Mouse (Mus musculus): Measurements from ENCODE around the gene Trpc7. TPM values are rescaled to one million over a fixed set of nuclear protein-coding genes. Genes with fewer than 3 reads are reported as not detected.

Trpc7 gene
- polyA plus RNA-seq, 1 experiment from 2014 or later = not detected

- WGBS = 60% methylated on average over 13 of the region's 13 CpGs
- no peak for ATAC-seq (replicated peaks; ENCODE audit: low FRiP score)
Measured at GRCm38 (mm10) chr13:56780746-56781469, 114.9 kb downstream of the Trpc7 start.

DNA sequence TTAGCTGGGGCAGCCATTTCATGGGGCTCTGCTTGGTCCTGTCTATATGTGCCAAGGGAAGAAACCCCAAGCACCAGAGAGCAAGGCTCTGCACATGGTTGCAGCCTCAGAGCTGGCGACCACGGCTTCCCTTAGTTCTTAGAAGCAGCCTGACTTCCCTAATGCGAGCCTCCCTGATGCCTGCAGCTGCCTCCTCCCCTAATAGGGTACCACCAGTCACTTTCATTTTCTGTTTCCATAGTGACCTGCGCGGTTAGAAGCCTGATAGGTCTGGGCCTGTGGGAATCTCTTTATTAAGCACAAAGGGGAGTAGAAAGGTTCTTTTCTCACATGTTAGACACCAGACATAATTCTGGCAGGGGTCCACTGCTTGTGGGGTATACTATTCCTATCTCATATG, 121.5 kb downstream of the Trpc7 start:
- H3K9me3 ChIP-seq (ENCODE audit: control insufficient read depth, low read length) = no peaks in the 10 kb centered on the region
- ATAC-seq (replicated peaks; ENCODE audit: low FRiP score) (no peak), DNase-seq (ENCODE audit: low spot score) (no peak)
- no peak overlapping the region for H3K9ac ChIP-seq (ENCODE audit: low read depth, low read length)
- no peak overlapping the region for H3K27ac ChIP-seq (ENCODE audit: low read depth, low read length)
- WGBS = 38% methylated on average over 5 of the region's 5 CpGs
- no peak overlapping the region for H3K4me2 ChIP-seq
- H3K4me1 ChIP-seq (replicated peaks; ENCODE audit: control insufficient read depth, insufficient read depth, low read length) = no peaks in the 10 kb centered on the region
- no peaks in the 10 kb centered on the region for H3K27me3 ChIP-seq (replicated peaks; ENCODE audit: control insufficient read depth, insufficient read depth, low read length)
- no peak overlapping the region for H3K4me3 ChIP-seq (ENCODE audit: low read depth, low read length)
- no peaks in the 10 kb centered on the region for H3K36me3 ChIP-seq (ENCODE audit: control insufficient read depth, insufficient read depth, low read length)

More at GRCm38 (mm10) chr13:56780746-56781469, 114.9 kb downstream of the Trpc7 start:
- Histone ChIP-seq H3K27me3 (replicated peaks; ENCODE audit: control insufficient read depth, insufficient read depth, low read length) (no peaks in the 10 kb centered on the region), H3K4me2 (no peak overlapping the region), H3K9me3 (ENCODE audit: control insufficient read depth, low read length) (no peaks in the 10 kb centered on the region), H3K4me3 (ENCODE audit: low read depth, low read length) (no peak overlapping the region), H3K9ac (ENCODE audit: low read depth, low read length) (no peak overlapping the region), H3K4me1 (replicated peaks; ENCODE audit: control insufficient read depth, insufficient read depth, low read length) (no peaks in the 10 kb centered on the region), H3K36me3 (ENCODE audit: control insufficient read depth, insufficient read depth, low read length) (no peaks in the 10 kb centered on the region), H3K27ac (ENCODE audit: low read depth, low read length) (no peak overlapping the region)
- no peak for DNase-seq (ENCODE audit: low spot score)

DNA sequence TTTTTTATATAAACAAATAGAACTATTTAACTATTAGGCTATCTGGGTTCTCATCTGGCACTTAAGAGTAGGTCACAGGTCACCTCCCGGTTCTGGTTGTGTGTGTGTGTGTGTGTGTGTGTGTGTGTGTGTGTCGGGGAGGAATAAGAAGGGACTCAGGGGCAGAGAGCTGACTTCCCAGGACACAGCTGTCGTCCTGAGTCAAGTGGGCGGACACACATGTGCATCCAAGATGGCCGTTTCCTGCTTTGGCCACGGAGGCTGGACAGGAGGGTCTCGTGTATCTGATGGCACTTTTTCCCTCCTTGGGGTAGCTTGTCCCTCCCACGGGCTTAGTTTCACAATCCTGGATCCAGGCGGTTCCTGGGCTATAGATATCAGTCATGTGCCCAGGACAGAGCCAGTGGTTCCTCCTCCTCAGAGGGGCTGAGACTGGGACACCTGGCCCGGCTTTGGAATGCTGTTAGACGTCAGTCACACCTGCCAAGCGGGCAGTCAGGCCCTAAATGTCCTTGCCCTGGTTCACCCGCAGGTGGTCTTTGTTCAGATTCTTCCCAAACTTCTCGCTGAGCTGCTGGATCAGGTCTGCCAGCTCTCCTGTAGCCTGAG, 122.4 kb downstream of the Trpc7 start:
- Histone ChIP-seq H3K27me3 (replicated peaks; ENCODE audit: control insufficient read depth, insufficient read depth, low read length) (no peaks in the 10 kb centered on the region), H3K9ac (ENCODE audit: low read depth, low read length) (no peak overlapping the region), H3K4me2 (no peak overlapping the region), H3K27ac (ENCODE audit: low read depth, low read length) (no peak overlapping the region), H3K4me3 (ENCODE audit: low read depth, low read length) (no peak overlapping the region), H3K9me3 (ENCODE audit: control insufficient read depth, low read length) (no peaks in the 10 kb centered on the region), H3K36me3 (ENCODE audit: control insufficient read depth, insufficient read depth, low read length) (no peaks in the 10 kb centered on the region), H3K4me1 (replicated peaks; ENCODE audit: control insufficient read depth, insufficient read depth, low read length) (no peaks in the 10 kb centered on the region)
- 49% methylated on average over 14 of the region's 14 CpGs for WGBS
- DNase-seq (ENCODE audit: low spot score) (no peak), ATAC-seq (replicated peaks; ENCODE audit: low FRiP score) (no peak)

- H3K36me3 ChIP-seq (ENCODE audit: control insufficient read depth, insufficient read depth, low read length) = no peaks in the 10 kb centered on the region
- ATAC-seq (replicated peaks; ENCODE audit: low FRiP score) (no peak), DNase-seq (ENCODE audit: low spot score) (no peak)
- H3K9ac ChIP-seq (ENCODE audit: low read depth, low read length) = no peak overlapping the region
- no peaks in the 10 kb centered on the region for H3K4me1 ChIP-seq (replicated peaks; ENCODE audit: control insufficient read depth, insufficient read depth, low read length)
- H3K27me3 ChIP-seq (replicated peaks; ENCODE audit: control insufficient read depth, insufficient read depth, low read length) = no peaks in the 10 kb centered on the region
- 40% methylated on average over 3 of the region's 3 CpGs for WGBS
- no peak overlapping the region for H3K4me3 ChIP-seq (ENCODE audit: low read depth, low read length)
- no peak overlapping the region for H3K4me2 ChIP-seq
- H3K9me3 ChIP-seq (ENCODE audit: control insufficient read depth, low read length) = no peaks in the 10 kb centered on the region
- H3K27ac ChIP-seq (ENCODE audit: low read depth, low read length) = no peak overlapping the region
Measured at GRCm38 (mm10) chr13:56772592-56772991, 123.2 kb downstream of the Trpc7 start.

DNA sequence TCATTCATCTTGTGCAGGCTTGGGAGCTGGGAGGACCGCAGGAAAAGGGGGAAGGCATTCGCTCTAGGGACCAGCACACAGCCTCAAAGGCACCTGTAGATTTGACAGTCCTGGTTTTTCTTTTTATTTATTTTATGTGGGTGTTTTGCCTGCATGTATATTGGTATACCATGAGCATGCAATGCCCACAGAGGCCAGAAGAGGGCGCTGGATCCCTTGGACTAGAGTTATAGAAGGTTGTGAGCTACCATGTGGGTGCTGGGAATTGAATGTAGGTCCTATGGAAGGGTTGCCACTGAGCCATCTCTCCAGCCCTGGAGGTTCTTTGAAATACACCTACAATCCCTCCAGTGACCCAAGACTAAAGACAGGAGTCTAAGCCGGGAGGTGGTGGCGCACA, 125.0 kb downstream of the Trpc7 start:
- no peak overlapping the region for H3K4me2 ChIP-seq
- H3K36me3 ChIP-seq (ENCODE audit: control insufficient read depth, insufficient read depth, low read length) = no peaks in the 10 kb centered on the region

GRCm38 (mm10) chr13:56770136-56770578, 125.6 kb downstream of the Trpc7 start:
- no peak for ATAC-seq (replicated peaks; ENCODE audit: low FRiP score)
- no peak overlapping the region for H3K27ac ChIP-seq (ENCODE audit: low read depth, low read length)
- no peaks in the 10 kb centered on the region for H3K27me3 ChIP-seq (replicated peaks; ENCODE audit: control insufficient read depth, insufficient read depth, low read length)
- H3K4me1 ChIP-seq (replicated peaks; ENCODE audit: control insufficient read depth, insufficient read depth, low read length) = no peaks in the 10 kb centered on the region
- no peaks in the 10 kb centered on the region for H3K36me3 ChIP-seq (ENCODE audit: control insufficient read depth, insufficient read depth, low read length)
- no peak overlapping the region for H3K9ac ChIP-seq (ENCODE audit: low read depth, low read length)
- H3K9me3 ChIP-seq (ENCODE audit: control insufficient read depth, low read length) = no peaks in the 10 kb centered on the region
- no peak overlapping the region for H3K4me2 ChIP-seq
- no peak overlapping the region for H3K4me3 ChIP-seq (ENCODE audit: low read depth, low read length)
- DNase-seq (ENCODE audit: low spot score) = no peak
- WGBS = 44% methylated on average over 1 of the region's 1 CpGs

More for the DNA sequence above, 125.0 kb downstream of the Trpc7 start:
- Histone ChIP-seq H3K27ac (ENCODE audit: low read depth, low read length) (no peak overlapping the region), H3K9ac (ENCODE audit: low read depth, low read length) (no peak overlapping the region), H3K4me1 (replicated peaks; ENCODE audit: control insufficient read depth, insufficient read depth, low read length) (no peaks in the 10 kb centered on the region), H3K27me3 (replicated peaks; ENCODE audit: control insufficient read depth, insufficient read depth, low read length) (no peaks in the 10 kb centered on the region), H3K9me3 (ENCODE audit: control insufficient read depth, low read length) (no peaks in the 10 kb centered on the region), H3K4me3 (ENCODE audit: low read depth, low read length) (no peak overlapping the region)
- 59% methylated on average over 5 of the region's 5 CpGs for WGBS
- no peak for ATAC-seq (replicated peaks; ENCODE audit: low FRiP score)
- no peak for DNase-seq (ENCODE audit: low spot score)

DNA sequence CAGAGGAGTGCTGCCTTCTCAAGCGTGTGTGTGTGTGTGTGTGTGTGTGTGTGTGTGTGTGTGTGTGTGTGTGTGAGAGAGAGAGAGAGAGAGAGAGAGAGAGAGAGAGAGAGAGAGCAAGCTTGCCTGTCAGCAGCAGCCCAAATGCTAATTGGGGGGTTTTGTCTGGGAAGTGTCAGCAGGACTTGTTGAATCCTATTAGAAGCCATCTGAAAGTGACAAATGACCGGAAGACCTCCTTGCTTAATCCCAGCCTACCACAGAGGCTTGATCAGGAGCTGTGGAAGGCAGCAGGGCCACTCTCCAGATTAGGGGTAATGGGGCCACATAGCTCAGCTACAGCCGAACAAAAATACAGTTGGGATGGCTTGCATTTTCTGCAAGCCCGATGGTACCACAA, 126.4 kb downstream of the Trpc7 start:
- H3K9ac ChIP-seq (ENCODE audit: low read depth, low read length) = no peak overlapping the region
- H3K36me3 ChIP-seq (ENCODE audit: control insufficient read depth, insufficient read depth, low read length) = no peaks in the 10 kb centered on the region
- ATAC-seq (replicated peaks; ENCODE audit: low FRiP score) (no peak), DNase-seq (ENCODE audit: low spot score) (no peak)
- no peaks in the 10 kb centered on the region for H3K4me1 ChIP-seq (replicated peaks; ENCODE audit: control insufficient read depth, insufficient read depth, low read length)
- H3K27me3 ChIP-seq (replicated peaks; ENCODE audit: control insufficient read depth, insufficient read depth, low read length) = no peaks in the 10 kb centered on the region
- H3K27ac ChIP-seq (ENCODE audit: low read depth, low read length) = no peak overlapping the region
- H3K4me3 ChIP-seq (ENCODE audit: low read depth, low read length) = no peak overlapping the region
- H3K4me2 ChIP-seq = no peak overlapping the region
- no peaks in the 10 kb centered on the region for H3K9me3 ChIP-seq (ENCODE audit: control insufficient read depth, low read length)
- WGBS = 32% methylated on average over 4 of the region's 4 CpGs

DNA sequence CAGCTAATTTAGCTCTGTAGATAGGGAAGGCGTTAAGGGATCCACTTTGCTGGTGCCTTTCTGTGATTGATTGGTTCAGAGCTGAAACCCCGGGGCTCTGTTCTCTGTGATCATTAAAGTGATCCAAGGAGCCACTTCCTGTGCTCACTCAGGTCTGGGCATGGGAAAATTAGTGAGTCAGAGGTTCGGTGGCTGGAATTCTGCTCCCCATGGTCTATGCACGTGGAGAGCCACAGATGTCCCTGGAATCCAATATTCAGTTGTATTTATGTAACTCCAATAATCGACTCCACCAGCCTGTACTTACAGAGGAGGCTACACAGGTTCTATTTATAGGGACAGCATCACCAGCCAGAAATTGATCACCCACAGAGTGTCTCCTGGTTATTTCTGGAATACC, 129.6 kb downstream of the Trpc7 start:
- Histone ChIP-seq H3K27ac (ENCODE audit: low read depth, low read length) (no peak overlapping the region), H3K27me3 (replicated peaks; ENCODE audit: control insufficient read depth, insufficient read depth, low read length) (peaks cover 12% of the 10 kb centered on the region), H3K4me1 (replicated peaks; ENCODE audit: control insufficient read depth, insufficient read depth, low read length) (no peaks in the 10 kb centered on the region), H3K4me3 (ENCODE audit: low read depth, low read length) (no peak overlapping the region), H3K4me2 (peak overlapping the region; percentile 58; the same call in 1 of the 2 replicates), H3K36me3 (ENCODE audit: control insufficient read depth, insufficient read depth, low read length) (no peaks in the 10 kb centered on the region), H3K9me3 (ENCODE audit: control insufficient read depth, low read length) (no peaks in the 10 kb centered on the region), H3K9ac (ENCODE audit: low read depth, low read length) (no peak overlapping the region)
- WGBS = 49% methylated on average over 5 of the region's 5 CpGs
- DNase-seq (ENCODE audit: low spot score) = no peak
- ATAC-seq (replicated peaks; ENCODE audit: low FRiP score) = no peak

Measured in liver, embryonic 11.5 days (tissue).